Mouse (Mus musculus) limb, embryonic 11.5 days (tissue): ENCODE measurements around the gene Sars. TPM values are rescaled to one million over a fixed set of nuclear protein-coding genes. Genes with fewer than 3 reads are reported as not detected.

ENCODE experiments used
- ATAC-seq: fragments of 200-750 bp; cut with Nextera tagmentation; 2 replicates; pipeline ENCODE4 v1.8.0; 2017; ENCODE audit warnings: low read depth; ENCODE audit not compliant: insufficient number of reproducible peaks, low FRiP score, low TSS enrichment
- DNase-seq: peaks from one replicate; pipeline ENCODE4 v3.0.0-alpha.2; 2015; ENCODE audit warnings: low spot score
- H3K27ac ChIP-seq: fragments of 300-500 bp; sonication (generic); replicated peaks from 2 replicates; pipeline ENCODE4 v1.5.1; 2014; ENCODE audit warnings: low read depth, mild to moderate bottlenecking, low read length
- H3K27me3 ChIP-seq: fragments of 300-500 bp; sonication (generic); 2 replicates; pipeline ENCODE4 v1.6.1; 2014; ENCODE audit warnings: mild to moderate bottlenecking, low read length, mixed read lengths; ENCODE audit not compliant: control insufficient read depth, insufficient read depth
- H3K36me3 ChIP-seq: fragments of 300-500 bp; sonication (generic); 2 replicates; pipeline ENCODE4 v1.6.1; 2014; ENCODE audit warnings: mild to moderate bottlenecking, low read length, moderate library complexity, mixed read lengths; ENCODE audit not compliant: control insufficient read depth, insufficient read depth
- H3K4me1 ChIP-seq: fragments of 300-500 bp; sonication (generic); 2 replicates; pipeline ENCODE4 v1.6.1; 2014; ENCODE audit warnings: low read length, mixed read lengths; ENCODE audit not compliant: control insufficient read depth, insufficient read depth
- H3K4me2 ChIP-seq: fragments of 300-500 bp; sonication (generic); 2 replicates; pipeline ENCODE4 v1.6.1; 2014; ENCODE audit warnings: low read depth, mild to moderate bottlenecking, moderate library complexity; ENCODE audit not compliant: severe bottlenecking
- H3K4me3 ChIP-seq: fragments of 300-500 bp; sonication (generic); 2 replicates; pipeline ENCODE4 v1.5.1; 2014; ENCODE audit warnings: low read depth, low read length
- H3K9ac ChIP-seq: fragments of 300-500 bp; sonication (generic); 2 replicates; pipeline ENCODE4 v1.6.1; 2014; ENCODE audit warnings: mild to moderate bottlenecking, low read length
- H3K9me3 ChIP-seq: fragments of 300-500 bp; sonication (generic); 2 replicates; pipeline ENCODE4 v1.6.1; 2016; ENCODE audit warnings: low read length; ENCODE audit not compliant: control insufficient read depth
- WGBS: fragments of 180-500 bp; shearing (Covaris S2); extraction: QIAGEN DNeasy Blood & Tissue Kit; methylation state at CpG from one replicate; pipeline ENCODE4 v1.1.7; 2014; 5-methylcytosine and 5-hydroxymethylcytosine counted together
- polyA plus RNA-seq: library from polyadenylated mRNA; unstranded; fragments of >200 nt; fragmentation: Nextera tagmentation; extraction: Ambion mirVana; gene quantifications from 2 replicates; pipeline ENCODE4 v1.2.1, GENCODE M21; 2014

Sars gene
- polyA plus RNA-seq = 128 and 130 TPM in 2 replicates

DNA sequence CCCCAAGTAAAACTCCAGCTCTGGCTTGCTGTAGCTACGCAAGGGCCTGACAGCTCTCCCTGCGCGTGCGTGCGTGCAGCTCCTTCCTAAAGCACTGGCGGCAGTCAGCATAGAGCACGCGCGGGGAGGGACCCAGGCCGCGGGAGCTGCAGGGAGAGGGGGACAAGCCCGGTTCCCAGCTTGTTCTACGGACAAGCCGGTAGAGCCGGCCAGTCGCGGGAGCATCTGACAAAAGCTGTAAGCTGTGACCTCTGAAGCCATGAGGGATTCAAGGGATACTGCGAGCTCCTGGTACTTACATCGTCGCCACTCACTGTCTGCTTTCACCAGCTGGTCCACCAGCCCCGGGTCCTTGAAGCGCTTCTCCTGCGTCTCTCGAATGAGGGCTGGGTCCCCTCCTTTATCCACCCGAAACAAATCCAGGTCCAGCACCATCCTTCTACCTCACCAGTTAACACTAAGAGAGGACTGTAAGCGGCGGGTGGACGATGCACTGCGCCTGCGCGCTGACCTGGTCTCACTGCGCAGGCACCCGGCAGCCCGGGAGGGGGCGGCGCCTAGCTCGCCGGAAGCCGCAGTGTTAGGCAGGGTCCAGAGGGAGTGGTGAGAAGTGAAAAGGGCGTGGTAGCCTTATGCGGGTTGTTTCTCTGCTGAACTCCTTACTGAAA, at the start of gene Sars:
Gene Sars, minus strand, starts transcription at position 512 of the 668 bp plus-strand sequence.
- under 1% methylated on average over 41 of the region's 41 CpGs for WGBS
- peak within 1 kb of the TSS; percentile 52 for H3K27ac ChIP-seq

DNA sequence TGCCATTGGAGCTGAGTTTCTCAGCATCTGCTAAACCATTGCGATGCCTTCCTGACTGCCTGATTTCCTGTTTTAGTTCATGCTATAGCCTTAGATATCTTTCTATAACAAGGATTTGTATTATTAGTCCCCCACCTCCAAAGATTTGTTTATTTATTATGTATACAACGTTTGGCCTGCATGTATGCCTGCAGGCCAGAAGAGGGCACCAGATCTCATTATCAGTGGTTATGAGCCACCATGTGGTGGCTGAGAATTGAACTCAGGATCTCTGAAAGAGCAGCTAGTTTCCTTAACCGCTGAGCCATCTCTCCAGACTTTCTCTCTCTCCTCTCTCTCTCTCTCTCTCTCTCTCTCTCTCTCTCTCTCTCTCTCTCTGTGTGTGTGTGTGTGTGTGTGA, 45.0 kb upstream of the Sars start:
- ATAC-seq (no peak), DNase-seq (no peak)
- Histone ChIP-seq H3K27ac (no peak overlapping the region), H3K4me3 (no peak overlapping the region), H3K36me3 (no peaks in the 10 kb centered on the region), H3K4me1 (no peaks in the 10 kb centered on the region), H3K27me3 (no peaks in the 10 kb centered on the region), H3K4me2 (no peak overlapping the region), H3K9me3 (no peaks in the 10 kb centered on the region), H3K9ac (no peak overlapping the region)
- WGBS = 38% methylated on average over 3 of the region's 3 CpGs

More for the DNA sequence above, at the start of gene Sars:
- DNase-seq (peak; percentile 93), ATAC-seq (peak; percentile 97)
- Histone ChIP-seq H3K27me3 (no peaks in the 10 kb centered on the region), H3K4me1 (peaks cover 5% of the 10 kb centered on the region), H3K9me3 (no peaks in the 10 kb centered on the region), H3K36me3 (0 out of 2 replicates have a peak, but pooled peaks cover 2% of the 10 kb centered on the region), H3K4me2 (peak within 1 kb of the TSS; percentile 82), H3K4me3 (peak within 1 kb of the TSS; percentile 92), H3K9ac (peak within 1 kb of the TSS; percentile 77)

DNA sequence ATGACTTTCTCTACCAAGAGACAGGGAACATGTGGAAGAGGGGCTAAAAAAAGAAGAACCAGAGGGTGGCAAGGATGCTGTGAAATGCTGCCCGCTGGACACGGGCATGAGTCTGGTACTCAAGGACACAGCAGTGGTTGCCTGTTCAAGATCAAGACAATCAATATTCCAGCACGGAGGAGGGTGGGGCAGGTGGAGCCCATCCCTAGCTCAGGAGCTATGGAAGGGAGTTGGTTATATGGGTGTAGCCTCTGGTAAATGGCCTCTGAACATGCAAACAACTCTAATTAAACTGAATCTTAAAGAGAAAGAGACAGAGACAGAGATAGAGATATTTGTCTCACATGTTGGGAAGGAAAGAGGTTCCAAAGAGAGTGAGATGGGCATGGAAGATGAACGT, 39.7 kb upstream of the Sars start:
- 88% methylated on average over 4 of the region's 4 CpGs for WGBS
- Histone ChIP-seq H3K4me2 (no peak overlapping the region), H3K4me1 (no peaks in the 10 kb centered on the region), H3K27ac (no peak overlapping the region), H3K36me3 (no peaks in the 10 kb centered on the region), H3K27me3 (no peaks in the 10 kb centered on the region), H3K4me3 (no peak overlapping the region), H3K9ac (no peak overlapping the region), H3K9me3 (no peaks in the 10 kb centered on the region)
- no peak for DNase-seq
- no peak for ATAC-seq

DNA sequence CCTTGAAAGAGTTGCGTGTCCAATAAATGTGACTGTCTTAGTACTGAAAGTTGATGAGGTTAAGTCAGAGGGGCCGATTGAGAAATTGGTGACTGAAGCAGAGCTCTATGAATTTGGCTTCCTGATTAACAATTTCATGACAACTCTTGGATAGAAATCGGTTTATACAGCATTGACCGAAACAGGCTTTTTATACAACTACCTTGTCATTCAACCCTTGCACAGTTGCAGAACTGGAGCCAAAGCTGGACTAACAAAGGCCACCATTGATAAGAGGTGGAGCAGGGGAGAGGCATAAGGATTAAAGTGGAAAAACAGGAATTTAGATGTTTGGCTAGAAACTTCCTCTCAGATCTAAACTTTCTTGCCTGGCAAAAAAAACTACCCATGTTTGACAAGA, 33.8 kb upstream of the Sars start:
- Histone ChIP-seq H3K4me1 (no peaks in the 10 kb centered on the region), H3K4me3 (no peak overlapping the region), H3K27me3 (no peaks in the 10 kb centered on the region), H3K4me2 (no peak overlapping the region), H3K27ac (no peak overlapping the region), H3K36me3 (no peaks in the 10 kb centered on the region), H3K9me3 (no peaks in the 10 kb centered on the region), H3K9ac (no peak overlapping the region)
- ATAC-seq = no peak
- DNase-seq = no peak
- whole genome bisulfite sequencing = 91% methylated on average over 4 of the region's 4 CpGs

DNA sequence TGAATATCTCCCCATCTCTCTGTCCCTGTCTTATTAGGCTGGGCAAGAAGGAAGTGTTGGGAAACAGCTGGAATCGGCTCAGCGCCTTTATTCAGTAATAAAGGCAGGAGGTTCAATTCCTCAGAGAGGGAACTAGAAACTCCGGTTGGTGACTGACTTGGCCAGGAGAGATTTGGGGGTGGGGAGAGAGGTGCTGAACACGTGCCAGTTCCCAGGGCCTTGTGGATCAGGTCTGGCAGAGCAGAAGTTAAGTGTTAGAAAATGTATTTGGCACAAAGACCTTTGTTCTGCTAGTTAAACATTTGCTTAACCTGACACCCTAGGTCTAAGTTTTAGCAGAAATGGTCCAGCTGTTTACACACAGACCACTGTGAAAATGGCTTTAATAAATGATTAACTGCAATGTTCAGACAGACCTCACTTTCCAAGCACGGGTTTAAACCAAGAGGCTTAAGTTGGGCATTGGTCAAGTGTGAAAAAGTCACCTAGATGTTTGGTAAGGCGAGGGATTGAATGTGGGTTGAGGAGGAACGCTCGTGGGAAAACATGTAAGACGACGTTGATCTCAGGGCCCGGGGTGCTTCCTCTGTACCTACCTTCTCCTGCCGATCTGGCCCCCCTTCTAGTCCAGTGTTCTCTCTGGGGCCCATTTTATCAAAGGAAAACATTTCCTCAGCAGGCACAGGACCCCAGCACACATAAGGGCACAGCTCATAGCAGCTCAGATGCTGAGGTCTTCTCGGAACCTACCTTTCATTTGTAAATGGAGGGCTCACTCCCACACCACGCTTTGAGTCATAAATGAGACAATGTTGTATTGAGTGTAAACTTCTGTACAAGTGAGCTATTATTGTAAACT, 32.0 kb upstream of the Sars start:
- peak; percentile 28 for DNase-seq
- Histone ChIP-seq H3K4me2 (no peak overlapping the region), H3K9ac (no peak overlapping the region), H3K27ac (no peak overlapping the region), H3K4me1 (no peaks in the 10 kb centered on the region), H3K27me3 (no peaks in the 10 kb centered on the region), H3K4me3 (no peak overlapping the region), H3K9me3 (no peaks in the 10 kb centered on the region), H3K36me3 (no peaks in the 10 kb centered on the region)
- 57% methylated on average over 14 of the region's 14 CpGs for WGBS
- 0 out of 2 replicates have a peak, but pooled peaks have one; percentile 23 for ATAC-seq

DNA sequence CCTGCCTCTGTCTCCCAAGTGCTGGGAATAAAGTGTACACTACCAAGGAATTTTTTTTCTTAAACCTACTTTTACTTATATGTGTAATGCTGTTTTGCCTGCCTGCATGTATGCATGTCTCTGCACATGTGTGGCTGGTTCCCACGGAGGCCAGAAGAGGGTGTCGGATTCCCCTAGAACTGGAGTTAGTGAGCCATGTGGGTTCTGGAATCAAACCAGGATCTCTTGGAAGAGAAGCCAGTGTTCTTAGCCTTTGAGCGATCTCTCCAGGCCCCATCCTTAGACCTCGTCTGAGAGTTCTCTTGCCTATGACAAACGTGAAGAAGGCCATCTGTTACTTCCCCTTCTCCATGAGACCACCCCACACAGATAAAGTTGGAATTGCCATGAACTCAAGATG, 30.5 kb upstream of the Sars start:
- Histone ChIP-seq H3K4me3 (no peak overlapping the region), H3K4me2 (no peak overlapping the region), H3K27ac (no peak overlapping the region), H3K36me3 (no peaks in the 10 kb centered on the region), H3K9ac (no peak overlapping the region), H3K27me3 (no peaks in the 10 kb centered on the region), H3K9me3 (no peaks in the 10 kb centered on the region), H3K4me1 (no peaks in the 10 kb centered on the region)
- ATAC-seq = no peak
- WGBS = 86% methylated on average over 5 of the region's 5 CpGs
- DNase-seq = no peak

DNA sequence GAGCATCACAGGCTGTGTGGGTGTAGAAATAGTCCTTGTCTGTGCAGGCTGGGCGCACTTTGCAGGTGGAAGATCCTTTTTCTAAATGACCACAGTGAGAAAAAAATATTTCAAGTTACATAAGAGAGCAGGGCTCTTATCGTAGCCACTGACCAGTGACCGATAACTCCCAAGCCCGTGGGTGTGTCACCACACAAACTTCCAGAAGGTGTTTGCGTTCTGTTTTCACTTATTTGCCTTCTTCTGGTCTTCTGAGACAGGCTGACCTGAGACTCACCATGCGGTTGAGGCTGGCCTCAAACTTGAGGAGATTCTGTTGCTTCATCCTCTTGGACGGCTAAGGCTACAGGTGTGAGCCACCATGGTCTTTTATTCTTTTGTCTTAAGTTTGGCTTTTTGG, 30.0 kb upstream of the Sars start:
- Histone ChIP-seq H3K27me3 (no peaks in the 10 kb centered on the region), H3K4me3 (no peak overlapping the region), H3K36me3 (no peaks in the 10 kb centered on the region), H3K9me3 (no peaks in the 10 kb centered on the region), H3K4me1 (no peaks in the 10 kb centered on the region), H3K27ac (no peak overlapping the region), H3K9ac (no peak overlapping the region), H3K4me2 (no peak overlapping the region)
- DNase-seq (no peak), ATAC-seq (no peak)
- 90% methylated on average over 7 of the region's 7 CpGs for whole genome bisulfite sequencing

DNA sequence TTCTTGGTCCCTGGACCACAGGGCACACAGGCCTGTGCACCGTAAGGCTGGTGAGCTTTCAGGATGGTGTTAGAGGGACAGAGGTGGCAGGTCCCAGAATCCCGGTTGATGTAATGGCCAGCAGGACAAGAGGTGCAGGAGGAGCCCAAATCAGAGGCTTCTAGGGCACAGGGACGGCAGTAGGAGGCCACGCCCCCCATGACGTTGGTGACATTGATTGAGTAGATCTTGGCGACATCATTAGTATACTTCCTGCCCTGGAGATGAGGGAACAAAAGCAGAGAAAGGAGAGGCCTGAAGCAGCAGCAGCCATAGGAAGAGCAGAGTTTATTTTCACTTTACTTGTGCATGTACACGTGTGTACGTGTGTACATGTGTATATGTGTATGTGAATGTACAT, 22.8 kb upstream of the Sars start:
- no peaks in the 10 kb centered on the region for H3K27me3 ChIP-seq

More for the DNA sequence above, 22.8 kb upstream of the Sars start:
- no peak overlapping the region for H3K4me2 ChIP-seq
- no peak overlapping the region for H3K4me3 ChIP-seq
- 58% methylated on average over 8 of the region's 8 CpGs for WGBS
- H3K9ac ChIP-seq = no peak overlapping the region
- ATAC-seq = no peak
- H3K9me3 ChIP-seq = no peaks in the 10 kb centered on the region
- DNase-seq = no peak
- H3K27ac ChIP-seq = no peak overlapping the region
- H3K4me1 ChIP-seq = no peaks in the 10 kb centered on the region
- H3K36me3 ChIP-seq = no peaks in the 10 kb centered on the region
